Mouse (Mus musculus) midbrain, embryonic 13.5 days (tissue): ENCODE results near the gene Rcor1. TPM values are rescaled to one million over a fixed set of nuclear protein-coding genes. Genes with fewer than 3 reads are reported as not detected.

Experiments
- ATAC-seq: fragments of 200-750 bp; cut with Nextera tagmentation; 2 replicates; pipeline ENCODE4 v1.8.0; 2017; ENCODE audit warnings: mild to moderate bottlenecking, moderate TSS enrichment, moderate library complexity
- H3K27ac ChIP-seq: fragments of 300-500 bp; sonication (generic); 2 replicates; pipeline ENCODE4 v1.5.1; 2015; ENCODE audit warnings: inconsistent platforms, mild to moderate bottlenecking, moderate library complexity
- H3K27me3 ChIP-seq: fragments of 300-500 bp; sonication (generic); 2 replicates; pipeline ENCODE4 v1.6.1; 2015; ENCODE audit warnings: mild to moderate bottlenecking, inconsistent platforms
- H3K36me3 ChIP-seq: fragments of 300-500 bp; sonication (generic); 2 replicates; pipeline ENCODE4 v1.6.1; 2015; ENCODE audit warnings: mild to moderate bottlenecking, inconsistent platforms
- H3K4me1 ChIP-seq: fragments of 300-500 bp; sonication (generic); replicated peaks from 2 replicates; pipeline ENCODE4 v1.6.1; 2015; ENCODE audit warnings: inconsistent platforms
- H3K4me2 ChIP-seq: fragments of 300-500 bp; sonication (generic); replicated peaks from 2 replicates; pipeline ENCODE4 v1.6.1; 2015; ENCODE audit warnings: moderate library complexity, mild to moderate bottlenecking, inconsistent platforms
- H3K4me3 ChIP-seq: fragments of 300-500 bp; sonication (generic); replicated peaks from 2 replicates; pipeline ENCODE4 v1.5.1; 2015; ENCODE audit warnings: mild to moderate bottlenecking, inconsistent platforms
- H3K9ac ChIP-seq: fragments of 300-500 bp; sonication (generic); replicated peaks from 2 replicates; pipeline ENCODE4 v1.6.1; 2015; ENCODE audit warnings: mild to moderate bottlenecking, inconsistent platforms
- H3K9me3 ChIP-seq: fragments of 300-500 bp; sonication (generic); 2 replicates; pipeline ENCODE4 v1.6.1; 2016; ENCODE audit warnings: mild to moderate bottlenecking, inconsistent platforms
- WGBS: fragments of 180-500 bp; shearing (Covaris S2); methylation state at CpG from one replicate; pipeline ENCODE4 v1.1.7; 2015; 5-methylcytosine and 5-hydroxymethylcytosine counted together
- polyA plus RNA-seq: library from polyadenylated mRNA; unstranded; fragments of >200 nt; fragmentation: Nextera tagmentation; extraction: Ambion mirVana; gene quantifications from 2 replicates; pipeline ENCODE4 v1.2.1, GENCODE M21; 2015

The Rcor1 gene
- polyA plus RNA-seq, 1 experiment from 2014 or later, result 6.0 TPM

DNA sequence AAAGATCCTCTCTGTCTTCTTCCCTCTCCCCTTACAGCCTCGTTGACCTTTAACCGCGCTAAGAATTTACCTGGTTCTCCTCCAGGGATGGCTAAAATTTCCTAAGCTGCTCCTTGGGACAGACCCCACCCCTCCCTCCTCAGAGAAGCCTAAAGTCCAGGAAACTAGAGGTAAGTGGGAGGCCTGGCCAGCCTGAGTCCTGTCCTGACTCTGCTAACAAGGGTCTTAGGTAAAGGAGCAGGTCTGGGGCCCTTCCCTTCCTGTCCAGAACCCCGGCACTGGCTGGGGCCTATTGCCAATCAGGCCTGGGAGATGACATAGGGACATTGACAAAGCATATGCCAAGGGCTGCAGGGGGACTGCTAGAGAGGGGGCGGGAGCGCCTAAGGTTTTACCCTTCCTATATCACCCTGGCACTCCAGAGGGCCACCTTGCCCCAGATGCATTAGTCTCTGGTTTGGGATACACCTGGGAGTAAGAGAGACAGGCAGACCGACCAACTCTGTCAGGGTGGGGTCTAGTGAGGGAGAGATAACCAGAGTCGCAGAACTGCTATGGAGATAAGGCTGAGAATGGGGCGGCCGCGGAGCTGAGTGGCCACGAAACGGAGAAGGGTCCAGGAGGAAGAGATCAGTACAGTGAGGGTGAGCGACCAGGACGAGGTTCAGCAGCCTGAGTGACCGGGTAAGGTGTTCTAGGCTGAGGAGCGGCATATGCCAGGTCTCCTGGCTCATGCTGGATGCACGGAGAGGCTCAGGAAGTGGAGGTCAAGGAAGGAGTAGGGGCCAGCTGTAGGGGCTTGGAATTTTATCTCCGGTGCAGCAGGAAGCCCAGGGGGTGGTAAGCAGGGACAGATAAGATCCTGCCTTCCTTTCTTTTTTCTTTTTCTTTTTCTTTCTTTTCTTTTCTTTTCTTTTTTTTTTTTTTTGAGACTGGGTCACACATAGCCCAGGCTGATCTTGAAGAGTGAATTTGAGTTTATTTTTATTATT, 10.7 kb upstream of the Rcor1 start:
- H3K9me3 ChIP-seq, result no peaks in the 10 kb centered on the region
- no peaks in the 10 kb centered on the region for H3K4me1 ChIP-seq
- no peak overlapping the region for H3K4me2 ChIP-seq
- H3K9ac ChIP-seq, result no peak overlapping the region
- no peak for ATAC-seq
- no peak overlapping the region for H3K4me3 ChIP-seq
- WGBS, result 74% methylated on average over 19 of the region's 19 CpGs
- no peaks in the 10 kb centered on the region for H3K36me3 ChIP-seq
- no peak overlapping the region for H3K27ac ChIP-seq
- no peaks in the 10 kb centered on the region for H3K27me3 ChIP-seq

DNA sequence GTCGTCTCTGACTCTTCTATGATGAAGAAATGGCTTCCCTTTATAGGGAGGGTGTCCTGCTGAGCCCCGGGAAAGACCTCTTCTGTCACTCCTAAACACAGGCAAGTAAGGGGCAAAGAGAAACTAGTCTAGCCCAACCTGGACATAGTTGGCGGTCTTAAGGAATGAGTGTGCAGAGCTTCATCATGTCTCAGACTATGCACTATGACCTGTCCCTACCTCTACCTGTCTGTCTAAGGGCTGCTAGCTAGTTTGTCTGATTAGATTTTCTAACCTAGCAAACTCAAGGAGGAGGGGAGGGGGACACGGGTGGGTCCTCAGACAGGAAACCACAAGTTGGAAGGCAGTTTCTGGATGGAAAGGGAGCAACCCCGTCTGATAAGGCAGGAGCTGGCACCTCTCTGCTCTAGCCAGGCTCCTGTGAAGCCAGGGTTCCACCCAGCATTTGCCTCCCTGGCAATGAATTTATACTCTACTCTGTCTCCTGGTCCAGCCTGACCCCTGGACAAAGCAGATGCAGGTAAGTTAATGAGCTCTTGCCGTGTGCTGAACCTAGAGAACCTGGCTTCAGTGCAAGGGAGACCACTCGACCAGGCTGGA, 9.8 kb upstream of the Rcor1 start:
- Histone ChIP-seq H3K9ac (no peak overlapping the region), H3K4me2 (no peak overlapping the region), H3K36me3 (no peaks in the 10 kb centered on the region), H3K4me3 (no peak overlapping the region), H3K27me3 (no peaks in the 10 kb centered on the region), H3K4me1 (no peaks in the 10 kb centered on the region), H3K27ac (no peak overlapping the region), H3K9me3 (no peaks in the 10 kb centered on the region)
- ATAC-seq, result no peak
- WGBS, result 77% methylated on average over 7 of the region's 7 CpGs

DNA sequence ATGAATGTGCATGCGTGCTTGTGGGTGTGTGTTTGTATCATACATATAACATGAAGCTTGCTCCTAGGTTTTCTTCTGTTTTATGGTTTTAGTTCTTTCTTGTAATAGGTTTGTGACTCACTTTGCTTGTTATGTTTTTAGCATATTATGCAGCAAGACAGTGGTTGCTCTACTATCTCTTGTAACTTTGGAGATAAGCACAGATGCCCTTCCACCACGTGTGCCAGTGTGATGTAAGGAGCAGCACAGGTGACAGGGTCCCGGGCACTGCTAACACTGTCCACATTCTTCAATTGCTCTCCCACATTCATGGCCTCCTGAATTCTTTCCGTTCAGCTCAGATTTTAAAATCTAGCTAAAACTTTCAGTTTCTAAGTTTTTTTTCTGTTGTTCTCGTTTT, 6.3 kb upstream of the Rcor1 start:
- no peak overlapping the region for H3K27ac ChIP-seq
- H3K4me3 ChIP-seq, result no peak overlapping the region
- no peak overlapping the region for H3K4me2 ChIP-seq
- H3K9me3 ChIP-seq, result no peaks in the 10 kb centered on the region
- H3K27me3 ChIP-seq, result no peaks in the 10 kb centered on the region
- ATAC-seq, result no peak
- no peak overlapping the region for H3K9ac ChIP-seq
- no peaks in the 10 kb centered on the region for H3K36me3 ChIP-seq
- WGBS, result 88% methylated on average over 5 of the region's 5 CpGs
- H3K4me1 ChIP-seq, result peaks cover 7% of the 10 kb centered on the region

DNA sequence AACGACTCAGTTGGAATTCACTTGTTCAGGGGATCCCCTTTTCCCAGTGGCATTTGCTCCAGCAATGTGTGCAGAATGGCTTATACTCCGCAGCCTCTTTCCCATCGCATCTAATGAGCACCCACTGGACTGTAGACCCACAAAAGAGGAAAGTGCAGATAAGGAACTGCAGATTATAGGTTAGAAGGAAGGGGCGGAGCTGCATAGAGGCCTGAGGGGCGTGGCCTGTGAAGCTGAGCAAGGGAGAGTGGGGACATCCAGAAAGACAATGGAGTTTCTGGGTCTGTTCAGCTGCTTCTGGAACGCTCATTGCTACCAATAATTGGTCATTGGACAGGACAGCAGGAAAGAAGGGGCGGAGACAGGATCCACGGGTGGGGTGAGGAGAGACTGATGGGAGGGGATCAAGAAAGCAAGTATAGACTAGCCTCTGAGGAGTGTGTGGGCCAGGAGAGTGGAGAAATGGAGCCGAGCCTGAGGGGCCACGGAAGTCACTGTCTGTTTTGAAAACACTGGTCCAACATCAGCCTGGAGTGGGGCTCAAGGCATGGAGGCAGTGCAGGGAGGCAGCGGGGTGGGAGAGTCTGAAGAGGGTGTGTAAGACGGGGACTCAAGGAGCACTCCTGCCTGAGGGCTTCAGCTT, 3.8 kb upstream of the Rcor1 start:
- ATAC-seq, result no peak
- 69% methylated on average over 12 of the region's 12 CpGs for WGBS
- no peaks in the 10 kb centered on the region for H3K36me3 ChIP-seq
- H3K27ac ChIP-seq, result no peak overlapping the region
- H3K4me3 ChIP-seq, result no peak overlapping the region
- no peak overlapping the region for H3K9ac ChIP-seq
- H3K27me3 ChIP-seq, result no peaks in the 10 kb centered on the region
- no peaks in the 10 kb centered on the region for H3K9me3 ChIP-seq
- peaks cover 14% of the 10 kb centered on the region for H3K4me1 ChIP-seq
- H3K4me2 ChIP-seq, result no peak overlapping the region

DNA sequence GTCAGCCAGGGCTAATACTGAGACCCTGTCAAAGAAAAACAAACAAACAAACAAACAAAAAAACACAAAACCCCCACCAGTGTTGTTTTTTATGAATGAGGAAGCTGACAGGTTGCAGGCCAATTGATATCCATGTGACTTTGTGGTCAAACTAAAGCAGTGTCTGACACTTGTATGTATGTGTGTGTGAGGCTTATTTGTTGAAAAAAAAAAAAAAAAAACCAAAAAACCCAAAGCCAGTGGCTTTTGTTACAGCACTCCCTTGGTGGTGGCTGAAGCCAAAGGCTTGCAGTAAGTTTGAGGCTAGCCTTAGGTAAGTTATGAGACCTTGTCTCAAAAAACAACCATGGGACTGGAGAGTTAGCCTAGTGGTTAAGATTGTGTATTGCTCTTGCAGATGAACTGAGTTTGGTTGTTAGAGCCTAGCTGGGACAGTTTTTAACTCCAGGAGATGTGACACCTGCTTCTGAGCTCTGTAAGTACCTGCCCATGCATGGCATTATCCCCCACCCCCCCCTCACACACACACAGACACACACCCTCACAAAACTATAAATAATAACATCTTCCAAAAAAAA, 2.9 kb upstream of the Rcor1 start:
- Histone ChIP-seq H3K27ac (no peak overlapping the region), H3K4me3 (no peak overlapping the region), H3K36me3 (no peaks in the 10 kb centered on the region), H3K4me2 (no peak overlapping the region), H3K9me3 (no peaks in the 10 kb centered on the region), H3K4me1 (peaks cover 24% of the 10 kb centered on the region), H3K9ac (no peak overlapping the region), H3K27me3 (no peaks in the 10 kb centered on the region)
- no peak for ATAC-seq

DNA sequence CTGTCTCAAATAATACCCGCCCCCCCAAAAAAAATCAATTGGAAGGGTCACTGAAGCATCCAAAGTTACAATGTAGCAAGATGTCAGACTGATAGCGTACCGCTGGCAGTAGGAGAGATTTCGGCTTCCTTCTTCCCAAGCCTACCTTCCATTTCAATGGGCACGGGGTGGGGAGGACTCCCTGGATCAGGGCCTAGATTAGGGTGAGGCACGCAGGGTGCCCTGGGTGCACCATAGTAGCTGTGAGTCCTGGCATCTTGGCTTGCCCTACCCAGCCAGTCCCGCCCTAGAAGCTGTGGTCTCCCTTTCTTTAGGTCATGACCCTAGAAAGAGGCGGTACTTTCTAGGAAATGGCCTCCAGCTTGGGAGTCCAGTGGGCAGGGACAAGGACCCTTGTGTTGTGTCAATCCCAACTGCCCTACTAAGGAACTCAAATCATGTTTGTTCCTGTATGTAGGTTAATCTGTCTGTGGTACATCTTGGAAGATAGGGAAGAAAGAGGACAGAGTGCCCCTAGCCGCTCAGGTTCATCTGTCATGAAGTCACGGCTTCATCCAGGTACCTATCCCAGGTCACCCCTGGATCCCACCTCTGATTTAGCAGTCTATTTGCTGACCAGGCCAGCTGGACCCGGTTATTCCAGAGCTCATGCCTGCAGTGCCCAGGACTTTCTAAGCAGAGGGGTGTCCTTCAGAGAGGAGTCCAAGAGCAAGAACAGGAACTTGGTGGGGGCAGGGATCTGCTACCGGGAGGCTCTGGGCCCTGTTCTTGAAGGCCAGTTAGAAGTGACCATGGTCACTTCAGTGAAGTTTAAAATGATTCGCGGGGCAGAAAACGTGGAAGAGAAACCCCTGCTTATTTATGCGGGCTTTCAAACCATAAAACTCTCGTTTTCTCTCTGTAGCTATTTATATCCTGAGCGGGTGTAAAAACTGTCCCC, 1.6 kb upstream of the Rcor1 start:
- WGBS, result 58% methylated on average over 18 of the region's 18 CpGs
- H3K4me3 ChIP-seq, result peak overlapping the region; percentile 97
- H3K4me1 ChIP-seq, result peaks cover 28% of the 10 kb centered on the region
- peaks cover 4% of the 10 kb centered on the region; the same call in 1 of the 2 replicates for H3K36me3 ChIP-seq
- H3K9me3 ChIP-seq, result no peaks in the 10 kb centered on the region
- H3K27ac ChIP-seq, result peak overlapping the region; percentile 99
- H3K9ac ChIP-seq, result peak overlapping the region; percentile 86
- no peaks in the 10 kb centered on the region for H3K27me3 ChIP-seq
- no peak for ATAC-seq
- peak overlapping the region; percentile 83 for H3K4me2 ChIP-seq

DNA sequence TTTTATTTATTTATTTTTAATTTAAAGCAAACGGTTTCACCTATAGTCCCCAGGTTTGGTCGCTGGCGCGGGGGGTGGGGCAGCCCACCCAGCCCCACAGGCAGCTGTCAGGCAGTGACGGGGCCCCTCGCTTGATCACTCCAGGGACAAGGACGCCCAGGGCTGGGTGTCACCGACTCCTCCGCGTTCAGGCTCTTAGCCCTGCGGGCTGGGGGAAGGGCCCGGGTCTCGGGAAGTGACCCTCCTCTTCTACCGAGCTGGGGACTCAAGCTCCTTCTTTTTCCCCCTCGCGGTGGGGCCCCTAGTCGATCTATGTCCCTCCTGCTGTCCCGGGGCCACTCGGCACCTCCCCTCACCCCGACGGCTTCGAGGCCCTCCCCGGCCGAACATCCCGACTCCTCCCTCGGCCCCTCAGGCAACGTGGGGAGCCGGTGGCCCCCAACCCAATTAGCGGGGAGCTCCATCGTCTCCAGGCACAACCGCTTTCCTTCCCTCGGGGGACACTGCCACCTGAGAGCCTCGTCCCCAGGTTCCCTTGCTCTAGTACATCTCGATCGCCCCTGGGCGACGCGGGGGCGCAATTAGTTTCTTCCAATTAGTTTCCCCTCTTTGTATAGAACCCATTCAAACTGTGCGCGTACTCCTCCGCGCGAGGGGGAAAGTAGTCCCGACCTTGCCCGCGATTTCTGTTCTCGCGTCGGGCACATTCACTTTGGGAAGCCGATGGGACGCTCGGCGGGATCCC, 748 bp upstream of the Rcor1 start:
- H3K4me2 ChIP-seq, result peak overlapping the region; percentile 83
- H3K9ac ChIP-seq, result peak overlapping the region; percentile 86
- H3K27me3 ChIP-seq, result no peaks in the 10 kb centered on the region
- H3K36me3 ChIP-seq, result peaks cover 7% of the 10 kb centered on the region
- peak overlapping the region; percentile 99 for H3K27ac ChIP-seq
- ATAC-seq, result peak; percentile 71
- under 1% methylated on average over 54 of the region's 54 CpGs for WGBS
- peak overlapping the region; percentile 97 for H3K4me3 ChIP-seq
- no peaks in the 10 kb centered on the region for H3K9me3 ChIP-seq
- H3K4me1 ChIP-seq, result peaks cover 28% of the 10 kb centered on the region

DNA sequence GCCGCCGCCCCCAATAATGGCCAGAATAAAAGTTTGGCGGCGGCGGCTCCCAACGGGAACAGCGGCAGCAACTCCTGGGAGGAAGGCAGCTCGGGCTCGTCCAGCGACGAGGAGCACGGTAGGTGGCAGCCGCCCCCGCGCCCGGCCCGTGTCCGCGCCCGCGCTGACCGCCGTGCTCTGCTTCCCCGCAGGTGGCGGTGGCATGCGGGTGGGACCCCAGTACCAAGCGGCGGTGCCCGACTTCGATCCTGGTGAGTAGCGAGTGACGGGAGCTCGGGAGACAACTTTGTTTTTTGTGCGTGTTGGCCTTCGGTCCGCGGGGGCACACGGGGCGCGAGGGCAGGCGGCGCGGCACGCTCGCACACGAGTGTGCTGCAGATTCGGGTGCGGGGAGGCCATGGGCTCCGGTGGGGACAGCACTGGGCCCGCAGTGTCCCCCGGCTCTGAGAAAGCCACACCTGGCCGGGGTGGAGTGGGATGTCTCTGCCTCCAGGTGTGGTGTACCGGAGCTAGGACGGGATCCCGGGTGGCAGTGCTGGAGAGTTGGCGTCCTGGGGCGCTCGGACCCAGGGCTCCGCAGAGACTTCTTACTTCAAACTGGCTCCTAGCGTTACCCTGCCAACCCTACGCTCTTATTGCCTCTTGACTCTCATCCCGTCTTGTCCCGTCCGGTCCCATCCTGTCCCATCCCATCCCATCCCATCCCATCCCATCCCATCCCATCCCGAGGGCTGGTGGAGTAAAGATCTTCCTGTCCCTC, 800 bp downstream of the Rcor1 start:
- H3K9me3 ChIP-seq, result no peaks in the 10 kb centered on the region
- peak overlapping the region; percentile 81 for H3K9ac ChIP-seq
- peaks cover 10% of the 10 kb centered on the region for H3K36me3 ChIP-seq
- 0 out of 2 replicates have a peak, but pooled peaks have one; percentile 2 for ATAC-seq
- peak overlapping the region; percentile 97 for H3K4me3 ChIP-seq
- under 1% methylated on average over 65 of the region's 65 CpGs for WGBS
- H3K4me1 ChIP-seq, result peaks cover 28% of the 10 kb centered on the region
- no peaks in the 10 kb centered on the region for H3K27me3 ChIP-seq
- peak overlapping the region; percentile 94 for H3K27ac ChIP-seq
- H3K4me2 ChIP-seq, result peak overlapping the region; percentile 83

DNA sequence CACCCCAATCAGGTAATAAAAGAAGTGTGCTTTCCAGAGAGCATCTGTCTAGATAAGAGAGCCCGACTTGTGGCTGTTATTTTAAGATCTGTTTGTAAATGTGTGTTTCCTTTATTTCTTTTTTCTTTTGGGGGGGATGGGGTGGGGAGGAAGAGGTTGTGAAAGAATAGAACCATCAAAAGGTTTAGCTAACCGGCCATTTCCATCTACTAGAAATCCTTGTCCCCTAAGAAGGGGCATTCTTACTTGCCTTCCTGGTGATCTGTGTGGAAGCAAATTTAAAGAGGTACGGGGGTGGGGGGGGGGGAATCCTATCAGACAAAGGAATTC, 1.3 kb downstream of the Rcor1 start:
- 5% methylated on average over 3 of the region's 3 CpGs for WGBS
- no peaks in the 10 kb centered on the region for H3K27me3 ChIP-seq
- H3K9ac ChIP-seq, result peak overlapping the region; percentile 81
- no peak overlapping the region for H3K27ac ChIP-seq
- peak overlapping the region; percentile 97 for H3K4me3 ChIP-seq
- H3K9me3 ChIP-seq, result no peaks in the 10 kb centered on the region
- H3K4me1 ChIP-seq, result peaks cover 25% of the 10 kb centered on the region
- no peak for ATAC-seq
- peak overlapping the region; percentile 83 for H3K4me2 ChIP-seq
- peaks cover 10% of the 10 kb centered on the region for H3K36me3 ChIP-seq

DNA sequence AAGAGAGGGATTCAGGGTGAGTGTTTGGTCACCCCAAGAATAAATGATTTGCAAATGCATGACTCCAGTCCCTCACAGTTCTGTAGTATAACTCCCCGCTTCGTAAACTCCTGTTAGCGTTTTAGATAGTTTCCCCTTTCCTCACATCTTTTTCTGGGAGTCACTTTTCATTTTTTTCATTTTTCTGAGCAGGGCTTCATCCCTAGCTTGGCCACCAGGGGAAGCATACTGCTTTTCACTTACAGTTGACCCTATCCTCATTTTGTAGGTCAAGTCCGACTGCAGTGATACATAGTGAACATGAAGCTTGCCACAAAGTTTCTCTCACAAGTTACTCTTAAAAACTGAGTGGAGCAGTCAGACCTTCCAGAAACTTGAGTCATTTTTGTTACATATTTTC, 2.0 kb downstream of the Rcor1 start:
- Histone ChIP-seq H3K4me1 (peaks cover 25% of the 10 kb centered on the region), H3K4me3 (peak overlapping the region; percentile 97), H3K9ac (no peak overlapping the region; the same call in 1 of the 2 replicates), H3K27me3 (no peaks in the 10 kb centered on the region), H3K36me3 (peaks cover 10% of the 10 kb centered on the region), H3K9me3 (no peaks in the 10 kb centered on the region), H3K27ac (no peak overlapping the region), H3K4me2 (peak overlapping the region; percentile 83)
- no peak for ATAC-seq
- WGBS, result 46% methylated on average over 4 of the region's 4 CpGs
